Mouse (Mus musculus): Measurements from ENCODE around the gene Ranbp10. TPM values are rescaled to one million over a fixed set of nuclear protein-coding genes. Genes with fewer than 3 reads are reported as not detected.

Gene Ranbp10
- 8.3 and 9.2 TPM in 2 replicates for polyA plus RNA-seq (2015; fragmentation: Nextera tagmentation; extraction: Ambion mirVana)

- peak within 1 kb of the TSS; percentile 61 for H3K4me3 ChIP-seq (ENCODE audit: low read length)
- peaks cover 11% of the 10 kb centered on the region for H3K36me3 ChIP-seq (ENCODE audit: control insufficient read depth, insufficient read depth)
- under 1% methylated on average over 52 of the region's 52 CpGs for WGBS
- peak within 1 kb of the TSS; percentile 81 for H3K27ac ChIP-seq (ENCODE audit: low read length)
- no peaks in the 10 kb centered on the region for H3K27me3 ChIP-seq (ENCODE audit: control insufficient read depth, insufficient read depth, low read length)
- no peaks in the 10 kb centered on the region for H3K9me3 ChIP-seq (replicated peaks; ENCODE audit: control insufficient read depth, low read length)
- peak; percentile 98 for ATAC-seq (replicated peaks; ENCODE audit: extremely low read depth, insufficient read depth, low FRiP score)
- H3K4me2 ChIP-seq (ENCODE audit: low read depth, low read length) = peak within 1 kb of the TSS; percentile 87
- peak within 1 kb of the TSS; percentile 79 for H3K9ac ChIP-seq (ENCODE audit: low read length)
- H3K4me1 ChIP-seq (ENCODE audit: control insufficient read depth, insufficient read depth, low read length) = peaks cover 13% of the 10 kb centered on the region
These were observed at the start of gene Ranbp10, which contains the start of gene Tsnaxip1 for GRCm38 (mm10) chr8:105826861-105827848. Gene Ranbp10, minus strand, starts transcription at chr8:105827350. Gene Tsnaxip1, plus strand, starts transcription at chr8:105827731.

- H3K36me3 ChIP-seq (ENCODE audit: control insufficient read depth, insufficient read depth) = peaks cover 39% of the 10 kb centered on the region
- peak overlapping the region; percentile 58 for H3K4me2 ChIP-seq (ENCODE audit: low read depth, low read length)
- H3K27me3 ChIP-seq (ENCODE audit: control insufficient read depth, insufficient read depth, low read length) = no peaks in the 10 kb centered on the region
- peak overlapping the region; percentile 95 for H3K27ac ChIP-seq (ENCODE audit: low read length)
- H3K9me3 ChIP-seq (replicated peaks; ENCODE audit: control insufficient read depth, low read length) = no peaks in the 10 kb centered on the region
- ATAC-seq (replicated peaks; ENCODE audit: extremely low read depth, insufficient read depth, low FRiP score) = peak; percentile 80
- H3K9ac ChIP-seq (ENCODE audit: low read length) = peak overlapping the region; percentile 51
- WGBS = 38% methylated on average over 6 of the region's 6 CpGs
- peak overlapping the region; percentile 26; the same call in 1 of the 2 replicates for H3K4me3 ChIP-seq (ENCODE audit: low read length)
- peaks cover 24% of the 10 kb centered on the region for H3K4me1 ChIP-seq (ENCODE audit: control insufficient read depth, insufficient read depth, low read length)
These were observed 47.2 kb upstream of the Ranbp10 start for GRCm38 (mm10) chr8:105874301-105874700.

GRCm38 (mm10) chr8:105866364-105867029, 39.3 kb upstream of the Ranbp10 start:
- ATAC-seq (replicated peaks; ENCODE audit: extremely low read depth, insufficient read depth, low FRiP score) = no peak

GRCm38 (mm10) chr8:105861951-105862350, 34.8 kb upstream of the Ranbp10 start:
- Histone ChIP-seq H3K9ac (ENCODE audit: low read length) (peak overlapping the region; percentile 93), H3K9me3 (replicated peaks; ENCODE audit: control insufficient read depth, low read length) (no peaks in the 10 kb centered on the region), H3K4me2 (ENCODE audit: low read depth, low read length) (peak overlapping the region; percentile 78), H3K4me3 (ENCODE audit: low read length) (peak overlapping the region; percentile 96), H3K4me1 (ENCODE audit: control insufficient read depth, insufficient read depth, low read length) (peaks cover 33% of the 10 kb centered on the region), H3K27me3 (ENCODE audit: control insufficient read depth, insufficient read depth, low read length) (no peaks in the 10 kb centered on the region), H3K27ac (ENCODE audit: low read length) (no peak overlapping the region), H3K36me3 (ENCODE audit: control insufficient read depth, insufficient read depth) (peaks cover 6% of the 10 kb centered on the region)
- ATAC-seq (replicated peaks; ENCODE audit: extremely low read depth, insufficient read depth, low FRiP score) = no peak
- 0% methylated on average over 1 of the region's 1 CpGs for WGBS

More at GRCm38 (mm10) chr8:105866364-105867029, 39.3 kb upstream of the Ranbp10 start:
- Histone ChIP-seq H3K9me3 (replicated peaks; ENCODE audit: control insufficient read depth, low read length) (no peaks in the 10 kb centered on the region), H3K36me3 (ENCODE audit: control insufficient read depth, insufficient read depth) (peaks cover 20% of the 10 kb centered on the region), H3K27ac (ENCODE audit: low read length) (no peak overlapping the region), H3K9ac (ENCODE audit: low read length) (no peak overlapping the region), H3K27me3 (ENCODE audit: control insufficient read depth, insufficient read depth, low read length) (no peaks in the 10 kb centered on the region), H3K4me1 (ENCODE audit: control insufficient read depth, insufficient read depth, low read length) (peaks cover 13% of the 10 kb centered on the region), H3K4me3 (ENCODE audit: low read length) (no peak overlapping the region), H3K4me2 (ENCODE audit: low read depth, low read length) (no peak overlapping the region)
- WGBS = 79% methylated on average over 6 of the region's 6 CpGs

GRCm38 (mm10) chr8:105860143-105860981, 33.2 kb upstream of the Ranbp10 start, which contains the start of gene Nutf2:
Gene Nutf2, plus strand, starts transcription at chr8:105860580.
- Histone ChIP-seq H3K9ac (ENCODE audit: low read length) (peak within 1 kb of the TSS; percentile 93), H3K4me1 (ENCODE audit: control insufficient read depth, insufficient read depth, low read length) (peaks cover 43% of the 10 kb centered on the region), H3K27me3 (ENCODE audit: control insufficient read depth, insufficient read depth, low read length) (no peaks in the 10 kb centered on the region), H3K27ac (ENCODE audit: low read length) (peak within 1 kb of the TSS; percentile 83), H3K9me3 (replicated peaks; ENCODE audit: control insufficient read depth, low read length) (no peaks in the 10 kb centered on the region), H3K4me2 (ENCODE audit: low read depth, low read length) (peak within 1 kb of the TSS; percentile 78), H3K4me3 (ENCODE audit: low read length) (peak within 1 kb of the TSS; percentile 96), H3K36me3 (ENCODE audit: control insufficient read depth, insufficient read depth) (no peaks in the 10 kb centered on the region)
- under 1% methylated on average over 59 of the region's 59 CpGs for WGBS
- peak; percentile 97 for ATAC-seq (replicated peaks; ENCODE audit: extremely low read depth, insufficient read depth, low FRiP score)

GRCm38 (mm10) chr8:105859314-105859713, 32.2 kb upstream of the Ranbp10 start:
- Histone ChIP-seq H3K27me3 (ENCODE audit: control insufficient read depth, insufficient read depth, low read length) (no peaks in the 10 kb centered on the region), H3K27ac (ENCODE audit: low read length) (peak overlapping the region; percentile 81), H3K4me2 (ENCODE audit: low read depth, low read length) (no peak overlapping the region), H3K36me3 (ENCODE audit: control insufficient read depth, insufficient read depth) (no peaks in the 10 kb centered on the region), H3K4me3 (ENCODE audit: low read length) (no peak overlapping the region), H3K4me1 (ENCODE audit: control insufficient read depth, insufficient read depth, low read length) (peaks cover 45% of the 10 kb centered on the region), H3K9ac (ENCODE audit: low read length) (no peak overlapping the region), H3K9me3 (replicated peaks; ENCODE audit: control insufficient read depth, low read length) (no peaks in the 10 kb centered on the region)
- no peak for ATAC-seq (replicated peaks; ENCODE audit: extremely low read depth, insufficient read depth, low FRiP score)
- WGBS = 62% methylated on average over 5 of the region's 5 CpGs

- WGBS = 84% methylated on average over 5 of the region's 5 CpGs
- H3K27ac ChIP-seq (ENCODE audit: low read length) = no peak overlapping the region
- no peaks in the 10 kb centered on the region for H3K27me3 ChIP-seq (ENCODE audit: control insufficient read depth, insufficient read depth, low read length)
- H3K4me2 ChIP-seq (ENCODE audit: low read depth, low read length) = no peak overlapping the region
- H3K9me3 ChIP-seq (replicated peaks; ENCODE audit: control insufficient read depth, low read length) = no peaks in the 10 kb centered on the region
- no peak overlapping the region for H3K4me3 ChIP-seq (ENCODE audit: low read length)
- no peak for ATAC-seq (replicated peaks; ENCODE audit: extremely low read depth, insufficient read depth, low FRiP score)
- H3K36me3 ChIP-seq (ENCODE audit: control insufficient read depth, insufficient read depth) = no peaks in the 10 kb centered on the region
- no peak overlapping the region for H3K9ac ChIP-seq (ENCODE audit: low read length)
- H3K4me1 ChIP-seq (ENCODE audit: control insufficient read depth, insufficient read depth, low read length) = peaks cover 44% of the 10 kb centered on the region
These were observed 31.3 kb upstream of the Ranbp10 start for GRCm38 (mm10) chr8:105858495-105858894.

GRCm38 (mm10) chr8:105856168-105856835, 29.2 kb upstream of the Ranbp10 start:
- Histone ChIP-seq H3K4me1 (ENCODE audit: control insufficient read depth, insufficient read depth, low read length) (peaks cover 36% of the 10 kb centered on the region), H3K9me3 (replicated peaks; ENCODE audit: control insufficient read depth, low read length) (no peaks in the 10 kb centered on the region), H3K9ac (ENCODE audit: low read length) (peak overlapping the region; percentile 86), H3K27ac (ENCODE audit: low read length) (peak overlapping the region; percentile 86), H3K36me3 (ENCODE audit: control insufficient read depth, insufficient read depth) (no peaks in the 10 kb centered on the region), H3K4me3 (ENCODE audit: low read length) (peak overlapping the region; percentile 74), H3K4me2 (ENCODE audit: low read depth, low read length) (peak overlapping the region; percentile 86), H3K27me3 (ENCODE audit: control insufficient read depth, insufficient read depth, low read length) (no peaks in the 10 kb centered on the region)
- ATAC-seq (replicated peaks; ENCODE audit: extremely low read depth, insufficient read depth, low FRiP score) = no peak
- 9% methylated on average over 15 of the region's 15 CpGs for WGBS
